Mouse (Mus musculus) stomach, embryonic 15.5 days (tissue): Measurements from ENCODE around the gene Myh11. TPM values are rescaled to one million over a fixed set of nuclear protein-coding genes. Genes with fewer than 3 reads are reported as not detected.
A peak's percentile ranks its signal among the peaks of the same experiment; 100 is the strongest.

Experiments
- ATAC-seq: fragments of 200-750 bp; cut with Nextera tagmentation; 2 replicates; pipeline ENCODE4 v1.8.0; 2017; ENCODE audit warnings: low read depth, moderate number of reproducible peaks, moderate TSS enrichment; ENCODE audit not compliant: insufficient read depth, low FRiP score
- H3K27ac ChIP-seq: fragments of 300-500 bp; sonication (generic); 2 replicates; pipeline ENCODE4 v1.5.1; 2015; ENCODE audit warnings: mild to moderate bottlenecking, inconsistent platforms
- H3K27me3 ChIP-seq: fragments of 300-500 bp; sonication (generic); replicated peaks from 2 replicates; pipeline ENCODE4 v1.6.1; 2015; ENCODE audit warnings: inconsistent platforms
- H3K36me3 ChIP-seq: fragments of 300-500 bp; sonication (generic); 2 replicates; pipeline ENCODE4 v1.6.1; 2015; ENCODE audit warnings: inconsistent platforms
- H3K4me1 ChIP-seq: fragments of 300-500 bp; sonication (generic); 2 replicates; pipeline ENCODE4 v1.6.1; 2015; ENCODE audit warnings: inconsistent platforms
- H3K4me2 ChIP-seq: fragments of 300-500 bp; sonication (generic); 2 replicates; pipeline ENCODE4 v1.6.1; 2015; ENCODE audit warnings: mild to moderate bottlenecking, inconsistent platforms
- H3K4me3 ChIP-seq: fragments of 300-500 bp; sonication (generic); replicated peaks from 2 replicates; pipeline ENCODE4 v1.5.1; 2015; ENCODE audit warnings: inconsistent platforms
- H3K9ac ChIP-seq: fragments of 300-500 bp; sonication (generic); 2 replicates; pipeline ENCODE4 v1.6.1; 2015; ENCODE audit warnings: inconsistent platforms
- H3K9me3 ChIP-seq: fragments of 300-500 bp; sonication (generic); 2 replicates; pipeline ENCODE4 v1.6.1; 2016; ENCODE audit warnings: inconsistent platforms
- WGBS: fragments of 180-500 bp; shearing (Covaris S2); methylation state at CpG from one replicate; pipeline ENCODE4 v1.1.7; 2015; 5-methylcytosine and 5-hydroxymethylcytosine counted together
- polyA plus RNA-seq: library from polyadenylated mRNA; unstranded; fragments of >200 nt; fragmentation: Nextera tagmentation; extraction: Ambion mirVana; gene quantifications from 2 replicates; pipeline ENCODE4 v1.2.1, GENCODE M21; 2015

Myh11 gene
- polyA plus RNA-seq, 1 experiment from 2014 or later, result 198 TPM

DNA sequence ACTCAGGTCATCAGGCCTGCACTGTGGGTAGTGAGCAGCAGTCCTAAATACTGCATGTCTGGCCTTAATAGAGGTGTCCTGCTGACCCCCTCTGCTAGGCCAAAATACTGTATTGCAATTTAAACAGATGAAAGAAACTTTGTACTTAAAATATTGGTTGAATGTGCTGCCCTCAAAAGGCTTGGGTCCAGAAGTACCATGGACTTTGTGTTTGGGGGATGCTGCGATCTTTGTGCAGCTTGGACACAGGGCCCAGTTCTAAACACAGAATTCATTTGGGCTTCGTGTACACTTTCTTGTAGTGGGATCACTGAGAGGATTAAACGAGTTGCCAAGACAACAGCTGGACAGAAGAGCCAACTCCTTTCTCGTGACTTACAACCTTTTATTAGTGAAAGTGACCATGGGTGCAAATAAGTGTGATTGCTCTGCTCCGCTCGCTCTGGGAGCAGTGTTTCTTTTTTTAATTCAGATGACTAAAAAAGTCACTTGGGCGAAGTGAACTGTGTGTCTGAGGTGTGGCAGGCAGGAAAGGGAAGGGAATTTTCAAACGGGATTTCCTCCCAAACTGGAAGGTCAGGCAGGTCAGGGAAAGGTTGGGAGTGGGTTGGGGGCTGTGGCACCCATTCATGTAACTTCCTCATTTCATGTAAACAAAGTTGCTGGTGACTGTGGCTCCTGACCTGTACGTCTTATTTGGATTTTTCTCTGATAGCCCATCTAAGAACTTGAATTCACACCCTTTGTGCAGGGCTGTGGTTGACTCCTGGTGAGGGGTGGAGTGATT, 96.8 kb downstream of the Myh11 start:
- Histone ChIP-seq H3K9me3 (no peaks in the 10 kb centered on the region), H3K36me3 (peaks cover 33% of the 10 kb centered on the region), H3K27me3 (no peaks in the 10 kb centered on the region), H3K27ac (no peak overlapping the region), H3K4me1 (no peaks in the 10 kb centered on the region), H3K4me3 (no peak overlapping the region), H3K9ac (no peak overlapping the region), H3K4me2 (no peak overlapping the region)
- WGBS, result 61% methylated on average over 9 of the region's 9 CpGs
- ATAC-seq, result no peak

DNA sequence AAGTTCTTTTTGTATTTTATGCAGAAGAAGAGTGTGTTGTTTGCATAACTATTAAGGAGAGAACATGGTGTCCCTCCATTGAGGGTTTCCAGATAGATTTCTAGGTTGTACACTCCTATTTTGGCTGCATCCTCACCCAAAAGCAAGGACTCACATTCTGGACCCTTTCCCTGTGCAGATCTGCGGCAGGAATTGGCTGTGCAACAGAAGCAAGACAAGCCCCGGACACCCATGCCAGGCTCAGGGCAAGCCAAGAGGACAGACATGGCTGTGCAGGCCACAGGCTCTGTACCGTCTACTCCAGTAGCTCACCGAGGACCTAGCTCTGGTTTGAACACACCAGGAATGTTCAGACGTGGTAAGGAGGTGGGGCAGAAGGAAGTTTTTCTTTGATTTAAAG, 105.7 kb downstream of the Myh11 start:
- WGBS, result 95% methylated on average over 5 of the region's 5 CpGs
- no peaks in the 10 kb centered on the region for H3K9me3 ChIP-seq
- no peak for ATAC-seq
- no peaks in the 10 kb centered on the region for H3K27me3 ChIP-seq
- no peak overlapping the region for H3K4me2 ChIP-seq
- no peak overlapping the region for H3K9ac ChIP-seq
- no peaks in the 10 kb centered on the region for H3K4me1 ChIP-seq
- peaks cover 68% of the 10 kb centered on the region for H3K36me3 ChIP-seq
- H3K27ac ChIP-seq, result no peak overlapping the region
- no peak overlapping the region for H3K4me3 ChIP-seq

DNA sequence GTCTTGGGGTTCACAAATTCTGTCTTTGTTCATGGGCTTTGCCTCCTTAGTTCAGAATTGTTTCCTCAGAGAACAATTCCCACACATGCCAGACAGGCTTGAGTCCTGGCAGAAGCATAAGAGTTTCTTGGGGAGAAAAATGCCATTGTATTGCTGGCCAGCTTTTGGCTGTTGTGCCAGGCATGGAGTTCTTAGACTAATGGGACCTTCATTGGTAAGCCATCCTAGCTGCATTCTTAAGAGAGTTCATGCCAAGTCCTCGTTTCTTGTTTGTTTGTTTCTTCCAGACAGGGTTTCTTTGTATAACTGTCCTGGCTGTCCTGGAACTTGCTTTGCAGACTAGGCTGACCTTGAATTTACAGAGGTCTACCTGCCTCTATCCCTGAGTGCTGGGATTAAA, 107.3 kb downstream of the Myh11 start:
- no peaks in the 10 kb centered on the region for H3K4me1 ChIP-seq
- no peak overlapping the region for H3K4me3 ChIP-seq
- no peak for ATAC-seq
- peaks cover 71% of the 10 kb centered on the region for H3K36me3 ChIP-seq
- H3K4me2 ChIP-seq, result no peak overlapping the region
- H3K9ac ChIP-seq, result no peak overlapping the region
- H3K27me3 ChIP-seq, result no peaks in the 10 kb centered on the region
- no peaks in the 10 kb centered on the region for H3K9me3 ChIP-seq
- no peak overlapping the region for H3K27ac ChIP-seq
- 77% methylated on average over 1 of the region's 1 CpGs for WGBS

DNA sequence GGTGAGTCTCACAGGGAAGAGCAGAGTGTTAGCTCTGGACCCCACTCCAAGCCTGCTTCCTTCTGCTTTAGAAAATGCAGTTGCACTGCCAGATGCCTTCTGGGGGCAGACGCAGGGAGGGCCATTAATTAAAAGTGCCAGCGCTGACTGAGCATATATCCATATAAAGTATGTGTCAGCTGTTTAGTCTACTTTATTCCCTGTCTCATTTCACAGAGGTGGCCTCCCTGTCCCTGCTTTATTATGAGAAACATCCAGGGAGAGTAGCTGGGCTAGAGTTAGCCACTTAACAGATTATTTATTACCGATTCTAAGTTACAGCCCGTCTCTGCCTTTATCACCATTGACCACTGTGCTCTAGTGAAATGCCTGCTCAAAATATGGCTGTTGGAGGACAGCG, 108.8 kb downstream of the Myh11 start:
- Histone ChIP-seq H3K27ac (no peak overlapping the region), H3K27me3 (no peaks in the 10 kb centered on the region), H3K9ac (no peak overlapping the region), H3K4me1 (no peaks in the 10 kb centered on the region), H3K4me2 (no peak overlapping the region), H3K9me3 (no peaks in the 10 kb centered on the region), H3K36me3 (peaks cover 72% of the 10 kb centered on the region), H3K4me3 (no peak overlapping the region)
- no peak for ATAC-seq
- 77% methylated on average over 5 of the region's 5 CpGs for WGBS

DNA sequence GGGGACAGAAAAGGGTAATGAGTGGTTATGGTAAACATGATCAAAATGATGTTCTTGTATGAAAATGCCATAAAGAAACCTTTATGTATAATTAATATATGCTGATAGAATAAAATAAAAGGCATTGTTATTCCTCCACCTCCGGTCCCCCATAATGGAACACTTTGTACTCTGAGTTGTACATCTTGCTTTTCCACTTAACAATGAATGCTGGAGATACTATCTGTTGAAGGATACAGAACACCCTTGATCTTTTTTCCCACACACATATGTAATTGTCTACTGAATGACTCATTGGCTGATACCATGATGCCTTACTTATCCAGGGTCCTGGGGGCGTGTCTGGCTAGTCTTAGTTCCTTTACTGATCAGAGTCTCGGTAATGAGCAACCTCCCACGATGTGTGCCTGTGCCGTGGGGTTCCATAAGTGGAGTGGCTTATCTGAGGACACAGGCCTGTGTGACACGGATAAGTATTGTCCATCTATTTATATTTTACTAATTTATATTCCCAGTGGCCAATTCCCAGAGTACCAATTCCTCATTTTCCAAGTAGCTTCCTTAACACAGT, 110.9 kb downstream of the Myh11 start:
- H3K4me1 ChIP-seq, result no peaks in the 10 kb centered on the region
- H3K27ac ChIP-seq, result no peak overlapping the region
- no peak overlapping the region for H3K4me3 ChIP-seq
- no peak for ATAC-seq
- H3K9ac ChIP-seq, result no peak overlapping the region
- H3K36me3 ChIP-seq, result peaks cover 68% of the 10 kb centered on the region
- no peaks in the 10 kb centered on the region for H3K9me3 ChIP-seq
- WGBS, result 75% methylated on average over 6 of the region's 6 CpGs
- no peaks in the 10 kb centered on the region for H3K27me3 ChIP-seq
- H3K4me2 ChIP-seq, result no peak overlapping the region

DNA sequence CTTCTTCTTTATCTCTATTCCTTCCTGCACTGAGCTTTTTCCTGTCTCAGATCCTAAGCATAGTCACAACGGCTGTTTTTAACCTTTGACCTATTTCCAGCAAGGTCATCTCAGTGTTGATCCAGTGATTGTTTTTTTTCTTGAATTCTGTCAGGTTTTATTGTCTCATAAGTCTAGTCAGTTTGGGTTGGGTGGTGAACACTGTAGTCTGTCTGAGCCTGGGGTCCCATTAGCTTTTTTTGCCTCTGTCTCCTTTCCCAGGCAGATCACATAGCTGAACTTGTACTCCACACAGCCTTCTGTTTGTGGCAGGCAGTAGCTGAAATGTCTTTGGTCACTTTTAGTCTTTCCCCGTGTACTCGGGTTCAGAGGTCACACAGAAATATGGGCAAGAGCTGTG, 113.1 kb downstream of the Myh11 start:
- Histone ChIP-seq H3K9me3 (no peaks in the 10 kb centered on the region), H3K4me2 (no peak overlapping the region), H3K27ac (no peak overlapping the region), H3K4me1 (no peaks in the 10 kb centered on the region), H3K36me3 (peaks cover 61% of the 10 kb centered on the region), H3K9ac (no peak overlapping the region), H3K4me3 (no peak overlapping the region), H3K27me3 (no peaks in the 10 kb centered on the region)
- ATAC-seq, result no peak
- 48% methylated on average over 3 of the region's 3 CpGs for WGBS

DNA sequence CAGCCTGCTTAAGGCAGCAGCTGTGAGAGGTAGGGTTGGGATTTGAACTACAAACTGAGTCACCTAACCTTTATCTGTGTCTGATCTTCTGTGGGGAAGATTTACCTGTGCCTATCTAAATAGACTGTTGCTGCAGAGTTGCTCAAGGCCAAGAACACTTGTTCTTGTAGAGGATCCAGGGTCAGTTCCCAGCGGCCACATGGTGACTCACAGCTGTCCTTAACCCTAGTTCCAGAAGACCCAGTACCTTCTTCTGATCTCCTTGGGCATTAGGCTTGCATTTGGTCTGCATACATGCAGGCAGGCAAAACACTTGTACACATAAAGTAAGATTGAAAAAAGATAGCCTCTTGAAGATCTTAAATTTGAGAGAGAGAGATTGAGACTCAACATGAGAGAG, 121.5 kb downstream of the Myh11 start:
- Histone ChIP-seq H3K27me3 (no peaks in the 10 kb centered on the region), H3K4me1 (no peaks in the 10 kb centered on the region; the same call in 1 of the 2 replicates), H3K9ac (no peak overlapping the region), H3K36me3 (peaks cover 44% of the 10 kb centered on the region), H3K9me3 (no peaks in the 10 kb centered on the region), H3K27ac (no peak overlapping the region), H3K4me3 (no peak overlapping the region), H3K4me2 (no peak overlapping the region)
- 94% methylated on average over 1 of the region's 1 CpGs for WGBS
- ATAC-seq, result no peak

- no peak for ATAC-seq
- no peak overlapping the region for H3K27ac ChIP-seq
- WGBS, result 89% methylated on average over 4 of the region's 4 CpGs
- H3K36me3 ChIP-seq, result peaks cover 27% of the 10 kb centered on the region
- no peaks in the 10 kb centered on the region for H3K27me3 ChIP-seq
- no peaks in the 10 kb centered on the region for H3K9me3 ChIP-seq
- H3K4me1 ChIP-seq, result peaks cover 5% of the 10 kb centered on the region; the same call in 1 of the 2 replicates
- no peak overlapping the region for H3K4me2 ChIP-seq
- H3K4me3 ChIP-seq, result no peak overlapping the region
- no peak overlapping the region for H3K9ac ChIP-seq
Observed at GRCm38 (mm10) chr16:14166490-14166889, 124.7 kb downstream of the Myh11 start.

GRCm38 (mm10) chr16:14163731-14164130, 127.4 kb downstream of the Myh11 start:
- peak overlapping the region; percentile 62 for H3K9ac ChIP-seq
- ATAC-seq, result no peak
- H3K27me3 ChIP-seq, result no peaks in the 10 kb centered on the region
- H3K4me3 ChIP-seq, result peak overlapping the region; percentile 65
- peaks cover 5% of the 10 kb centered on the region; the same call in 1 of the 2 replicates for H3K4me1 ChIP-seq
- peak overlapping the region; percentile 89 for H3K27ac ChIP-seq
- H3K4me2 ChIP-seq, result peak overlapping the region; percentile 73
- 2% methylated on average over 10 of the region's 10 CpGs for WGBS
- H3K9me3 ChIP-seq, result no peaks in the 10 kb centered on the region
- 0 out of 2 replicates have a peak, but pooled peaks cover 7% of the 10 kb centered on the region for H3K36me3 ChIP-seq

- peak within 1 kb of the TSS; percentile 65 for H3K4me3 ChIP-seq
- under 1% methylated on average over 38 of the region's 43 CpGs for WGBS
- ATAC-seq, result peak; percentile 93
- peak within 1 kb of the TSS; percentile 89 for H3K27ac ChIP-seq
- 0 out of 2 replicates have a peak, but pooled peaks cover 7% of the 10 kb centered on the region for H3K36me3 ChIP-seq
- no peaks in the 10 kb centered on the region for H3K27me3 ChIP-seq
- peak within 1 kb of the TSS; percentile 62 for H3K9ac ChIP-seq
- H3K9me3 ChIP-seq, result no peaks in the 10 kb centered on the region
- H3K4me1 ChIP-seq, result peaks cover 7% of the 10 kb centered on the region; the same call in 1 of the 2 replicates
- H3K4me2 ChIP-seq, result peak within 1 kb of the TSS; percentile 73
Observed at GRCm38 (mm10) chr16:14162988-14163416, 128.2 kb downstream of the Myh11 start, which contains the start of the genes Nde1 and Marf1. Gene Nde1 (plus strand): TSS chr16:14163275. Gene Marf1 (minus strand): TSS chr16:14163351.

GRCm38 (mm10) chr16:14160941-14161340, 130.2 kb downstream of the Myh11 start:
- ATAC-seq, result no peak
- WGBS, result 83% methylated on average over 1 of the region's 1 CpGs
- no peak overlapping the region for H3K9ac ChIP-seq
- peaks cover 10% of the 10 kb centered on the region; the same call in 1 of the 2 replicates for H3K4me1 ChIP-seq
- no peak overlapping the region for H3K27ac ChIP-seq
- no peaks in the 10 kb centered on the region for H3K36me3 ChIP-seq
- H3K27me3 ChIP-seq, result no peaks in the 10 kb centered on the region
- no peak overlapping the region for H3K4me3 ChIP-seq
- no peak overlapping the region for H3K4me2 ChIP-seq
- no peaks in the 10 kb centered on the region for H3K9me3 ChIP-seq

DNA sequence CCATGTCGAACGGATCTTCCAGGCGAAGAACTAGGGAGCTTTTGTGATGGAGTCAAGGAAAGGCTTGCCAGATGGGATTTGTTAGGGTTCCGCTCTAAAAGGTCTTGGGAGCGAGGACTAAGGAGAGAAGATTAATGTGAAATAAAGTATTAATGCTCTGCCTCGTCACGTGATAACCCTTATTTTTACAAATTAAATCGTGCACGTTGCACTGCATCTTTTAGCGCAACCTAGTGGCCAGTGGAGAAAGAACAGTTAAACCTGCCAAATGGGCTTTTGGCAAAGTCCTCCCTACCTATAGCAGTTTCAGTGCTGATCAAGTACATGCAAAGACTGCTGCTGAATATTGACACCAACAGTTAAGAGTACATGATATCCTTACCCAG, 131.4 kb downstream of the Myh11 start:
- WGBS, result under 1% methylated on average over 10 of the region's 10 CpGs
- Histone ChIP-seq H3K27me3 (no peaks in the 10 kb centered on the region), H3K9ac (peak overlapping the region; percentile 77), H3K27ac (peak overlapping the region; percentile 99), H3K36me3 (no peaks in the 10 kb centered on the region), H3K4me1 (peaks cover 10% of the 10 kb centered on the region; the same call in 1 of the 2 replicates), H3K9me3 (no peaks in the 10 kb centered on the region), H3K4me2 (peak overlapping the region; percentile 70), H3K4me3 (peak overlapping the region; percentile 80)
- no peak for ATAC-seq
